Mouse (Mus musculus): ENCODE results near the gene Timeless.

- TF ChIP-seq ZC3H11A (IDR thresholded peaks at IDR 0.05; ENCODE audit: borderline replicate concordance, low read depth, low read length) (no peak), CHD2 (IDR thresholded peaks at IDR 0.05; ENCODE audit: low read depth, low read length) (no peak), MAFK (IDR thresholded peaks at IDR 0.05; ENCODE audit: insufficient read depth, low read depth, low read length) (no peak), HCFC1 (IDR thresholded peaks at IDR 0.05; ENCODE audit: borderline replicate concordance, insufficient read depth, low read length) (no peak)
Observed at GRCm38 (mm10) chr10:128296370-128297090, 64.7 kb downstream of the Timeless start.
